Mouse (Mus musculus) T-cell, adult 2 months (primary cell): ENCODE results near the gene Gm30191.
A peak's percentile ranks its signal among the peaks of the same experiment; 100 is the strongest.

Experiments used
- DNase-seq: peaks from one replicate; pipeline ENCODE4 v3.0.0; 2022; ENCODE audit warnings: low spot score

Gm30191 gene

GRCm38 (mm10) chr4:134246719-134247258, at the start of gene Gm30191:
TSS of gene Gm30191 (plus strand) at chr4:134246935.
- DNase-seq: no peak

- no peak for DNase-seq
These were observed 47.4 kb upstream of the Gm30191 start for GRCm38 (mm10) chr4:134199371-134199770.

DNA sequence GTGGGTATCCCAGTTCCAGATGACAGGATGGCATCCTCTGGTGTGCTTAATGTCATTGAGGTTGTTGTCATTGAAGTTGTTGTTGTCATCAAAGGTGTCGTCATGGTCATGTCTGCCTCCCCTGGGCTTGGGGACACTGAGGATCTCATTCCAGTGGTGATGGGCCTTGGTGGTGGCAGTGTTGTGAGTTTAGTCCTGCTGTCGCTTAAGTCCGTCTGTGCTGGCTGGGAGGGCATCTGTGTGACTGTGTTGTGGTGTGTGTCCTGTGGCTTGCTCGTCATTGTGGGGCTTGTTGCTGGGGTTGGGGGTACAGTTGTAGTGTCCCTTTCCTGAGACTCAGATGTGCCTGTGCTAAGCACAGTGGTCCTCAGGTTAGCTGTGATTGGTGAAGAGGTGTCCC, 43.8 kb upstream of the Gm30191 start, which contains the start of gene Gm7534:
TSS of gene Gm7534 (minus strand) at position 101 of the 400 bp plus-strand sequence.
- DNase-seq: no peak

- no peak for DNase-seq
These were observed 43.3 kb upstream of the Gm30191 start for GRCm38 (mm10) chr4:134203340-134203896.

DNA sequence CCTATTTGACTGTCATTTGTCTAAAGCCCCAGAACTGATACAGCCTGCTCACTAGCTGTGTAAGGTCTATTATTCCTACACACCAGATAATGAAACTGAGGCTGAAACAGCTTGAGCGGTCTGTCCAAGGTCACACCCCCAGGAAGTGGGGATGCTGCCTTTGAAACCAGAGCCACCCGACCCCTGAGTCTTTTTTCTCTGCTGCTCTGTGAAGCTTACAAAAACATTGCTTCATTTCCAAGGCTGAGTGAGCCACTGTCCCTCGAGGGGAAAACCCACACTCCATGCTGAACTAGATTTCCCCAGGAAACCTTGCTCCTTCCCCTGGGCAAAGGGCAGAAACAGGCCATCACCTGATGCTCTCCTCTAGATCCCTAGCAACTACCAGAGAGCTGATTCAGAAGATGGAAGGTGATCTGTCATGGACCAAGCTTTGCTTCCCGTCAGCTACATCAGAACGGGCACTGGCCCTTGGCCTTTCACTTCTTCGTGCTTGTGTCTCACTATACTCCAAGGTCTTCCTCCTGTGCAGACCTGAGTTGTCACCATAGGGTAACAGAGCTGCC, 40.2 kb upstream of the Gm30191 start:
- DNase-seq: no peak

- no peak for DNase-seq
These were observed 23.7 kb upstream of the Gm30191 start for GRCm38 (mm10) chr4:134222793-134223600.

DNA sequence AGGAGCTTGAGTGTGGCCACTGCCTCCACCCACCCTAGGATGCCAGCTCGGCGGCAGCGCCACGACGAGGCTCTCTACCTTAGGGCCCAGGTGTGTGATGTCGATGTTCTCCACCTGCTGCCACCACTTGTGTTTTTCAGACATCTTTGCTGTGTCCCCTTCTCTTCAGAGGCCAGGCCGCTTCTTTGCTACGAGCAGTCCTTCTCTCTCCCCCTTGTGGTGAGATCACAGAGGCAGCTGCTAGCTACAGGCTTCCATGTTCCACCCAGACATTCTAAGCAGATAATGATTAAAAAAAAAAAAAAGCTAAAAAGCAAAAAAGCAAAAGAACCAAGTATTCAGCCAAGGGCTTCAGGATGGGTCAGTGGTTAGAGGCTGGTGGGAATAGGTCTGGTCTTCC, 19.5 kb upstream of the Gm30191 start, which contains the start of gene Catsper4:
TSS of gene Catsper4 (minus strand) at position 190 of the 400 bp plus-strand sequence.
- DNase-seq: no peak

- no peak for DNase-seq
These were observed 16.3 kb upstream of the Gm30191 start for GRCm38 (mm10) chr4:134230431-134230830.

GRCm38 (mm10) chr4:134234876-134235275, 11.9 kb upstream of the Gm30191 start:
- DNase-seq: no peak

- DNase-seq: no peak
These were observed 9.0 kb upstream of the Gm30191 start for GRCm38 (mm10) chr4:134237582-134238278.

- no peak for DNase-seq
These were observed 8.5 kb upstream of the Gm30191 start, which contains the start of gene Cnksr1 for GRCm38 (mm10) chr4:134238279-134238651. TSS of gene Cnksr1 (minus strand) at chr4:134238399.

DNA sequence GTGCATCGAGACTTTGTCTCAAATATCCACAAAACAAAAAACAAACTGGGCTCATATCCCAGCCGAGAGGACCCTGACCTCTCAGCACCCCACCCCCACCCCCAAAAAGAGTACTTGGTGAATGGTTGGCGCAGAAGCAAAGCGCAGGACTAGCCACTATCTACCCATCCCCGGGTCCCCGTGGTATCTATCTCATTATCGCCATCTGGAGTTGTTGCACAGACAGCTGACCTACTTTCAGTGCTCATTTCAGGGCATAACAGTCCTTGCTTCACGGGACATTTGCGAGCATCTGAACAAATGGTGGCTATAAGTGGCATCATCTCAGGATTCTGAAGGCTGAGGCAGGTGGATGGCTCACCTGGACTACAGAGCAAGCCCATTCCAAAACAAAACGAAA, 8.0 kb upstream of the Gm30191 start:
- no peak for DNase-seq

GRCm38 (mm10) chr4:134243516-134244250, 3.1 kb upstream of the Gm30191 start, which contains the start of gene E130218I03Rik:
TSS of gene E130218I03Rik (plus strand) at chr4:134243662.
- DNase-seq: no peak

DNA sequence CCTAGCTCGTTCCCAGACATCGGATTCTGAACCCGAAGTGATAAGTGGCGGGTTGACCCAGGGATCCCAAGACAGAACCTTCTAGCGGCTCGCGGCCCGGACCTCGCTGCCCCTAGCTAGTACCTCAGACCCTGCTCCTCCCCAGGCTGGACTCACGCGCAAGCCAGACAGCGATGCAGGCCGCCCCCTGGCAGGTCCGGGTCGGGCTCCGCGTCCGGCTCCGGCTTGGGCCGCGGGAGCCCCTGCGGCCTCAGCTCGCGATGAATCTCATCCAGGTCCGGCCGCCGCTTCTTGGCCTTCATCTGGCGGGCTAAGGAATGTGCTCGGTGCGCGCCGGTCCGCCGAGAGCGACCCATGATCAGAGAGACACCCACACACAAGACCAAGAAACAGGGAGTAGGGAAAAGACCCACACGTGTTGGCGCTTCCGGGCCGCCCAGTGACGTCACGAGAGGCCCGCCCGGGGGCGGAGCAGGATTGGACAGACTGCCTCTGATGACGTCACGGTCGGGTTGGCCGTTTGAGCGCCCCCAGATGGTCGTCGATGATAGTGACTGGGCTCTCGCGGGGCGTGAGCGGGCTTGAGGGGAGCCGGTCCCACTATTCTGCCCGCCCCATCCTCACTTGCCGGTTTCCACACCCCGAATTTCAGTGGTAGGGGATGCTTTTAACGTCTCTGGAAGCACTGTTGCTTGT, 1.4 kb upstream of the Gm30191 start, which contains the start of gene Zfp593:
TSS of gene Zfp593 (minus strand) at position 445 of the 696 bp plus-strand sequence.
- peak; percentile 96 for DNase-seq

- DNase-seq: no peak
These were observed 479 bp upstream of the Gm30191 start for GRCm38 (mm10) chr4:134246256-134246655.

DNA sequence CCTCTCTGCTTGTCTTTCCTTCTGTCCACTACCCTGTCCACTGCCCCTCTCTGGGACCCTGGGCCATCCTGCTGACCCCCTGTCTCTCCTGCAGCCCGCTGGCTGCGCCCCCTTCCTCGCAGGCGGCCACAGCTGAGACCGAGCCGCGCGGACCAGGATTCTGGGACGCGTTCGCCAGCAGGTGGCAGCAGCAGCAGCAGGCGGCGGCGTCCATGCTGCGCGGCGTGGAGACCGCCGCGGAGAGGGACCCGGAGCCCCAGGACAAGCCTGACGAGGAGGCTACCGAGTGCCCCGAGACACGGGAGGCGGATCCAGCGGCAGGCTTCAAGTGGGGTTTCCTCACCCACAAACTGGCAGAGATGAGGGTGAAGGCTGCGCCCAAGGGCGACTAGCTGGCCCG, 2.9 kb downstream of the Gm30191 start:
- peak; percentile 62 for DNase-seq

DNA sequence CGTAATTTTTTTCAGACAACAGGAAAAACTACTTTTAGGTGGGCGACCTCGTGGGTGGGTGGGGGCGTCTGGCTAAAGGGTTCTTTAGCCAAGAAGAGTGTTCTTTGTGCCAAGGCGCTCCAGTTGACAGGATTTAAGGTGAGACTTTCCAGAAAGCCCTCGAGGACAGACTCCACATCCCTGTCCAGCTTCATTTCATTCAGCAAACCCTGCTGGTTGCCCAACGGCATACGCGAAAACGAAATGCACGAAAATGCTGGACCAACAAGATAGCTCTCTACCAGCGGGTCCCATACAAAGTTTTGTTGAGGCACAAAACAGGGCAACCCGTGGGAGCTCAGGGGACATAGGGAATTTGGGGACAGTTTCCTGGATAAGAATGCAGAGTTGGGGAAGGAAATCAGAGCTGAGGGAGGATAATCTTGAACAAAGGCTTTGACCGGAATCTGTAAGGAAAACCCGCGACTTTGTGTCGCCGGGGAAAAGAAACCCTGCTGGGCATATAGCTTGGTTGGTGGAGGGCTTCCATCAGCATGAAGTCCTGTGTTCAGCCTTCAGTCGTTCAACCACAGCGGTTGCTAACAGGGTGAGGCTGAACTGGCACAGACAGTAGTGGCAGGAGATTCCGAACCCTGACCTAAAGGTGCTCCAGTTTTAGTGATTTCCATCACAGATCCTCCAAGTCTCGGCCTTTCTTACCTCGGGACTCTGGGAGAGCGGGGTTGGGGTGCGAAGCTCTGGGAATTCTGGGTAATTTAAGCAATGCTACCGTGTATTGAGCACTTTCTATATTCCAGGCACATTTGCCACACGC, 3.6 kb downstream of the Gm30191 start:
- DNase-seq: no peak

DNA sequence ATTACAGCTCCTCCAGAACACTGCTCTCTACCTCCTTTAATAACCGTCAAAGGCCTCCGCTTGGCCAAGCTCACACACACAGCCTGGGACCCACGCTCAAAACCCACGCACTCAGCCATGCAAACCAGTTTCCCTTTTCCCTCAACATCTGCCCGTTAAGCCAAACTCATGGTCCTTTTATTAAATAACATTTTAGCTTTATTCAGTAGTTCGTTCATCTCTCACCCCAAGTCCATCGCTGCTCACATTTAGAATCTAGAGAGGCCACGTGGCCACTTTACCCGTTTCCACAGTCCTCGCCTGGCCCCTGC, 4.2 kb downstream of the Gm30191 start:
- no peak for DNase-seq

- peak; percentile 45 for DNase-seq
These were observed 4.8 kb downstream of the Gm30191 start for GRCm38 (mm10) chr4:134251241-134252130.
